Mouse (Mus musculus) gastrocnemius, postnatal 36 days (tissue): ENCODE measurements around the gene Susd2. TPM values are rescaled to one million over a fixed set of nuclear protein-coding genes. Genes with fewer than 3 reads are reported as not detected.

Source experiments
- DNase-seq, 2 experiments: peaks; one replicate each; pipeline ENCODE4 v3.0.0; 2022
- intact Hi-C: fragments of 180-260 bp; cut with DNase I; formaldehyde crosslinking; loops from one replicate; pipeline ENCODE4 v1.15.1; 2025
- long read RNA-seq, 2 experiments: library from polyadenylated mRNA; stranded (forward); transcript quantifications; one replicate each; pipeline ENCODE4 v2.0.0; 2021
- total RNA-seq, 2 experiments: library from RNA; stranded (reverse); gene quantifications; 2 replicates each; pipeline ENCODE4 v1.2.3; 2021

Gene Susd2
- 1 to 10 TPM in 1 of 2 experiments, under 1 TPM in 1; 0.99 to 1.4 TPM for total RNA-seq
- long read RNA-seq, experiment 1, partial matches to known transcripts = 0 of 1 reads
- long read RNA-seq, experiment 1, other reads (novel, unspliced or antisense) = 0 of 1 reads
- long read RNA-seq, experiment 2 = 0 reads

GRCm38 (mm10) chr10:75643741-75644343 is at the start of gene Susd2:
Gene Susd2, minus strand, starts transcription at chr10:75644008.
- peak; percentile 42 to 44 for DNase-seq

GRCm38 (mm10) chr10:75688598-75688997 is 44.8 kb upstream of the Susd2 start:
- intact Hi-C loops = no loop called here
- DNase-seq = no peak

More at GRCm38 (mm10) chr10:75643741-75644343, at the start of gene Susd2:
- intact Hi-C loops = no loop called here

DNA sequence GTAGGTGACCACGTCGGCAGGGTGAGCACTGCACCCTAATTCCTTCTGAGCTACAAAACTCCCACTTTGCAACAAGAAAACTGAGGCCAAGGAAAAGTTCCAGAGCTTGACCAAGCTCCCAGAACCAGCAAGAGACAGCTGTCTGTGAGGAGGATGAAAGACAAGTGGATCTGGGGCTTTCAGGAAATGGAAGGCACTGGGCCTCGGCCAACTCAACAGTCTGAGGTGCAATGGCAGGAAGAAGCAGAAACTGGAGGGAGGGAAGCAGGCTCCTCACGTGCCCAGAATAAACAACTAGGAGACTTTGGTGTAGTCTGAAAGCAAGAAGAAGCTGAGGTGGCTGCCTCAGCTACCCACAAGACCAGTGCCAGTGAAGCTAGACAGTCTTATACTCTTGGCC is 42.9 kb upstream of the Susd2 start:
- no peak for DNase-seq
- intact Hi-C loops = no loop called here

GRCm38 (mm10) chr10:75684035-75685004 is 40.5 kb upstream of the Susd2 start:
- intact Hi-C loops = no loop called here
- DNase-seq = no peak

DNA sequence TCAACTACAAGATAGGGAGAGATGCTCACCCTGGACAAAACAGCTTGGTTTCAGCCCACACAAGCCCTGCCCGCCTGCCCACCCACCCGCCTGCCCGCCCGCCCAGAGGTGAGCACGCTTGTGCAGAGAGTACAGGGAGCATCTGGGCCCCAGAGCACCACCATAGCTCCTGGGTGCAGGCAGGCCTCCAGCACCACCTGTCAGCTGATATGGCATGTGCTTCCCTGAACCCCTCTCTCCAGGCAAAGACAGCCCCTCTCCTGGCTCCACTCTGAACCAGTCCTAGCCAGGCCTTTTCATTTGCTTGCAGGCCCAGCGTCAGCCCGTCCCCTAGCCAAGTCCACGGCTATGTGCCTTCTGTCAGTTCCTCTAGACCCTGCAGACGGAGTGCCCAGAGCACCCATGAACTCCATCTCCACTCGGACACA is 36.8 kb upstream of the Susd2 start:
- no peak for DNase-seq
- intact Hi-C loops = no loop called here

- intact Hi-C loops = loop anchor here (1.0 kb wide), 1 partner anchor 38 kb away; no protein-coding TSS in a partner anchor
- DNase-seq = no peak
These were observed 35.4 kb upstream of the Susd2 start for GRCm38 (mm10) chr10:75679204-75679603.

GRCm38 (mm10) chr10:75677989-75678388 is 34.2 kb upstream of the Susd2 start:
- no peak for DNase-seq
- intact Hi-C loops = no loop called here

DNA sequence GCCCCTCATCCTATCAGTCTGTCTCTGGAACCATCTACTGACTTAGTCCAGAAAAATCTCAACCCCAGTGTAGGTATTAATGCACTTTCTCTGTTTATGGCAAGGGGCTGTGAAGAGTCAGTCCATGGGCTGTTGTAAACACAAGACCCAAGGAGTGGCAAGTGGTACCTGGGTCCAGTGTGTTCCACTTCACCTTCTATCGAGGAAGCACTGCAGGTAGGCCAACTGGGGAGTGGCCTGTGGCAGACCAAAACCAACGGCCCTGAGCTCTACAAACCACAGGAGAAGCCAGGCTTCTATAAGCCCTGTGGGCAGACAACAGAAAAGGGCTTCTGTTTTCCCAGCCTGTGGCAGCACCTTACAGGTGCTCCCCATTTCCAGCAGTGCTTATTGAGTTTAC is 33.8 kb upstream of the Susd2 start:
- intact Hi-C loops = no loop called here
- no peak for DNase-seq

GRCm38 (mm10) chr10:75676819-75677565 is 33.2 kb upstream of the Susd2 start:
- no peak for DNase-seq
- intact Hi-C loops = no loop called here

DNA sequence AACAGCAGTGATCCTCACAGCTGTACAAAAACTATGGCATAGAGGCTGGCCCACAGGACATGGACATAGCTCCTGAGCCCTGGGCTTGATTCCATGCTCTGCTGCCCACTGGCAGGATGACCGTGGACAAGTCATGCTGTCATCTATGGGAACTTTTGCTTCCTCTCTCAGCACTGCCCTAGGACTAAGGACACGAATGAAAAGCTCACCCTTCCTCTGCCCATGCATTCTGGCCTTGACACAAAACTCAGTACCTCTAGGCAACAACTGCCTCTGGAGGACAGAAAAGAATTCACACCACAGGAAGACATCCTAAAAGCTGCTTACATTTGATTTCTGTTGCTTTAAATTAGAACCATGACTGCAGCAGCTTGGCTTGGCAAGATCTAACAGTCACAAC is 32.5 kb upstream of the Susd2 start:
- no peak for DNase-seq
- intact Hi-C loops = no loop called here

- DNase-seq = no peak
- intact Hi-C loops = no loop called here
These were observed 31.8 kb upstream of the Susd2 start for GRCm38 (mm10) chr10:75675594-75675993.

- no peak for DNase-seq
- intact Hi-C loops = no loop called here
These were observed 26.1 kb upstream of the Susd2 start for GRCm38 (mm10) chr10:75669936-75670335.

GRCm38 (mm10) chr10:75667911-75668270 is 24.1 kb upstream of the Susd2 start:
- peak in 1 of 2 experiments; percentile 68 for DNase-seq
- intact Hi-C loops = no loop called here

GRCm38 (mm10) chr10:75667115-75667910 is 23.5 kb upstream of the Susd2 start:
- intact Hi-C loops = no loop called here

DNA sequence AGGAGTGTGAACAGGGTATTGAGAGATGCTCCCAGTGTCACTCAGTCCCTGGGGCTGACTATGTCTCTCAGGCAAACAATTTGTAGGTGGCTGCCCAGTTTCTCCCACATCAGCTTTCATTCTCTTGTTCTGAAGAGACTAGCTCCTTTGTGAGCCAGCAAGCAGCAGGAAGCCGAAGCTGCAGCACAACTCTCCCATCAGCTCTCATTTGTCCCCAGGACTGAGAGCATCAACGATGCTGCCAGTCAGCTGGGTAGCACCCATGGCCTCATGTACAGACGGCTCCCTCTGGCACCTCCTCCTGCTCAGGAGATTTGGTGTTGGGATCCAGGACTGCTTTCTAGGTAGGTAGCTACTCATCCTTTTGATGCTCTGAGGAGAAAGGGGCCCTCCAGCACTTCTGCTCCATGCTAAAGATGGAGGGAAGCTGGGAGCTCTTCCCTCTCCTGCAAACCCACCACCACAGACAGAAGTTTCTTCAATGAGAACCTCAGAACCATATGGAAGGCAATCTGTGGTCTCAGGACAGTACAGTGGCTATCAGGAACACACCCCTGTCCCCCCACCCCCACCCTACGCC is 22.7 kb upstream of the Susd2 start:
- intact Hi-C loops = no loop called here
- DNase-seq = no peak

More at GRCm38 (mm10) chr10:75667115-75667910, 23.5 kb upstream of the Susd2 start:
- DNase-seq = peak; percentile 69 to 72

DNA sequence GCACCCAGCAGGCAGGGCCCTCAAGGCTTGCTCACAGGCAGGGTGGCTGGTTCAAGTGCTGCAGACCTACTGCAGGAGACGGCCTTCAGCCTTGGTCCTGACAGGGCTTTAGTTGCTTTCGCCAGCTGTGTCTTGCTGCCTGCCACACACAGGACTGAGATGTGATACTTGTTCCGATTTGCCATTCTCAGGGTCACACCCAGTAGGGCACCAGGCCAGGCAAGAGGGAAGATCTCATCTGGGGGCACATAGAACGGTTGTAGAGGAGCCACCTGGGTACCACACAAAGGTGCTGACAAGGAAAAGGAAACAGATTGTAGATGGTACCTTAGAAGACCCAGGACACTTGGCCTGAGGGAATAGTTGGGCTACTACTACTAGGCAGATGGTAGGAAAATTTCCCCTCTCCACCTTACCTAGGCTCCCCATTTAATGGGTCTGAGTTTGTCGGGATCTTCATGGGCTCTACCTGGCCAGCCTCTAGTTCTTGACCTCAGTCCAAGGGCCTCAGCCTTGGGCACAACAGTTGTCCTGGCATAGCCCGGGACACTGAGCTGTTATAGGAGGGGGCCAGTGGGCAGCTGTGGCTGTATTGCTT is 21.0 kb upstream of the Susd2 start:
- intact Hi-C loops = no loop called here
- DNase-seq = no peak

GRCm38 (mm10) chr10:75662575-75662974 is 18.8 kb upstream of the Susd2 start:
- no peak for DNase-seq
- intact Hi-C loops = no loop called here

DNA sequence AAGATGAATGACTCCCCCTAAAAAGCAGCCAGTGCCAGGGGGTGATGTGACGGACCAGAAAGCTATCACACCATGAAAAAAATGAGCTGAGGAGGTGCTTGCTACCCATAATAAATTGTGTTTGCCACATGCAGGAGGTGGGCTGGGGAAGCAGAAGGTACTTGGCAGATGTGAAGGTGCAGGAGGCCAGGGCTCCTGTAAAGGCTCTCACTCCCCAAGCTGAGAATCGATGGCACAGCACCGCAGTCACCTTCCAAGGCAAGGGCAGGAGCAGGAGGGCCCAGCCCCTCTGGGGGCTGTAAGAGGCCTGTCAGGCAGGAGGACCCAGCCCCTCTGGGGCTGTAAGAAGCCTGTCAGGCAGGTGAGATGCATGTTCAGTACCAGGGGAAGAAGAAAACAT is 18.1 kb upstream of the Susd2 start:
- intact Hi-C loops = no loop called here
- DNase-seq = no peak

GRCm38 (mm10) chr10:75661381-75661780 is 17.6 kb upstream of the Susd2 start:
- intact Hi-C loops = no loop called here
- DNase-seq = no peak
